Mouse (Mus musculus): ENCODE measurements around the gene Mknk2. TPM values are rescaled to one million over a fixed set of nuclear protein-coding genes. Genes with fewer than 3 reads are reported as not detected.

The Mknk2 gene
- total and polyA plus RNA-seq, 2 experiments: 87.0 to 88.6 TPM

GRCm38 (mm10) chr10:80619465-80620244 lies 58.3 kb downstream of the Mknk2 start:
- Histone ChIP-seq H3K79me2 (ENCODE audit: control insufficient read depth, insufficient read depth, low read length) (peaks cover 20% of the 10 kb centered on the region), H3K27me3 (ENCODE audit: control insufficient read depth, insufficient read depth, low read length) (no peaks in the 10 kb centered on the region), H3K4me3 (ENCODE audit: insufficient read depth, low read depth, low read length) (no peak overlapping the region), H3K4me1 (ENCODE audit: control insufficient read depth, insufficient read depth, low read length) (peaks cover 16% of the 10 kb centered on the region), H3K36me3 (ENCODE audit: control insufficient read depth, insufficient read depth, low read length) (no peaks in the 10 kb centered on the region), H3K27ac (replicated peaks; ENCODE audit: insufficient read depth, low read depth, low read length) (peak overlapping the region; percentile 87), H3K9ac (ENCODE audit: low read depth, low read length) (no peak overlapping the region)
- peak; percentile 98 for DNase-seq (ENCODE audit: extremely low read depth, low read depth, low spot score)
- WGBS: 26% methylated on average over 8 of the region's 8 CpGs
- TF ChIP-seq CTCF (IDR thresholded peaks at IDR 0.05; ENCODE audit: low read depth, low read length): no peak
- TF ChIP-seq POLR2A (IDR thresholded peaks at IDR 0.05; ENCODE audit: extremely low read depth, insufficient read depth, low read length): no peak

GRCm38 (mm10) chr10:80618181-80618580 lies 59.7 kb downstream of the Mknk2 start:
- TF ChIP-seq CTCF (IDR thresholded peaks at IDR 0.05; ENCODE audit: low read depth, low read length): no peak
- no peak for TF ChIP-seq POLR2A (IDR thresholded peaks at IDR 0.05; ENCODE audit: extremely low read depth, insufficient read depth, low read length)
- no peak for DNase-seq (ENCODE audit: extremely low read depth, low read depth, low spot score)
- Histone ChIP-seq H3K36me3 (ENCODE audit: control insufficient read depth, insufficient read depth, low read length) (no peaks in the 10 kb centered on the region), H3K4me3 (ENCODE audit: insufficient read depth, low read depth, low read length) (no peak overlapping the region), H3K4me1 (ENCODE audit: control insufficient read depth, insufficient read depth, low read length) (peaks cover 13% of the 10 kb centered on the region; the same call in 1 of the 2 replicates), H3K27ac (replicated peaks; ENCODE audit: insufficient read depth, low read depth, low read length) (peak overlapping the region; percentile 39; the same call in 1 of the 2 replicates), H3K9ac (ENCODE audit: low read depth, low read length) (no peak overlapping the region), H3K27me3 (ENCODE audit: control insufficient read depth, insufficient read depth, low read length) (no peaks in the 10 kb centered on the region), H3K79me2 (ENCODE audit: control insufficient read depth, insufficient read depth, low read length) (peaks cover 6% of the 10 kb centered on the region; the same call in 1 of the 2 replicates)
- WGBS: 72% methylated on average over 9 of the region's 9 CpGs

Other genes starting within 250 kb of the Mknk2 start
- 6.4 and 9.9 TPM in 2 replicates for gene Tcf3, start 244.5 kb downstream of the Mknk2 start, total RNA-seq (2014; rRNA removed)
- 19.6 and 20.2 TPM in 2 replicates for gene Tcf3, start 244.5 kb downstream of the Mknk2 start, polyA plus RNA-seq (2012; rRNA removed)
- not detected in 2 replicates for gene Onecut3, start 183.3 kb downstream of the Mknk2 start, total RNA-seq (2014; rRNA removed)
- gene Onecut3, start 183.3 kb downstream of the Mknk2 start, polyA plus RNA-seq (2012; rRNA removed): not detected in 2 replicates
- not detected in 2 replicates for gene Atp8b3, start 139.0 kb downstream of the Mknk2 start, total RNA-seq (2014; rRNA removed)
- 0.04 TPM in 1 of 2 replicates, not detected in the other for gene Atp8b3, start 139.0 kb downstream of the Mknk2 start, polyA plus RNA-seq (2012; rRNA removed)
- gene Rexo1, start 116.6 kb downstream of the Mknk2 start, total RNA-seq (2014; rRNA removed): 4.4 and 5.5 TPM in 2 replicates
- 28.1 and 36.8 TPM in 2 replicates for gene Rexo1, start 116.6 kb downstream of the Mknk2 start, polyA plus RNA-seq (2012; rRNA removed)
- 0.74 and 1.3 TPM in 2 replicates for gene Klf16, start 100.8 kb downstream of the Mknk2 start, total RNA-seq (2014; rRNA removed)
- gene Klf16, start 100.8 kb downstream of the Mknk2 start, polyA plus RNA-seq (2012; rRNA removed): 4.2 and 5.5 TPM in 2 replicates
- gene Abhd17a, start 87.8 kb downstream of the Mknk2 start, total RNA-seq (2014; rRNA removed): 45.7 and 59.3 TPM in 2 replicates
- 194 and 205 TPM in 2 replicates for gene Abhd17a, start 87.8 kb downstream of the Mknk2 start, polyA plus RNA-seq (2012; rRNA removed)
- 7.6 and 11.4 TPM in 2 replicates for gene Scamp4, start 75.2 kb downstream of the Mknk2 start, total RNA-seq (2014; rRNA removed)
- gene Scamp4, start 75.2 kb downstream of the Mknk2 start, polyA plus RNA-seq (2012; rRNA removed): 61.2 and 63.2 TPM in 2 replicates
- gene Adat3, start 75.2 kb downstream of the Mknk2 start, total RNA-seq (2014; rRNA removed): 0.28 and 1.4 TPM in 2 replicates
- gene Adat3, start 75.2 kb downstream of the Mknk2 start, polyA plus RNA-seq (2012; rRNA removed): 3.3 and 5.5 TPM in 2 replicates
- 0.28 and 0.34 TPM in 2 replicates for gene Gm49322, start 72.1 kb downstream of the Mknk2 start, total RNA-seq (2014; rRNA removed)
- gene Gm49322, start 72.1 kb downstream of the Mknk2 start, polyA plus RNA-seq (2012; rRNA removed): 0.54 and 0.70 TPM in 2 replicates
- 54.4 and 56.1 TPM in 2 replicates for gene Csnk1g2, start 55.3 kb downstream of the Mknk2 start, total RNA-seq (2014; rRNA removed)
- 110 and 123 TPM in 2 replicates for gene Csnk1g2, start 55.3 kb downstream of the Mknk2 start, polyA plus RNA-seq (2012; rRNA removed)
- gene Btbd2, start 21.0 kb downstream of the Mknk2 start, total RNA-seq (2014; rRNA removed): 16.2 and 19.7 TPM in 2 replicates
- 36.1 and 36.8 TPM in 2 replicates for gene Btbd2, start 21.0 kb downstream of the Mknk2 start, polyA plus RNA-seq (2012; rRNA removed)
- gene Mob3a, start 23.9 kb upstream of the Mknk2 start, total RNA-seq (2014; rRNA removed): 3.5 and 5.2 TPM in 2 replicates
- 6.1 TPM in 2 replicates for gene Mob3a, start 23.9 kb upstream of the Mknk2 start, polyA plus RNA-seq (2012; rRNA removed)
- 17.2 and 18.3 TPM in 2 replicates for gene Izumo4, start 24.1 kb upstream of the Mknk2 start, total RNA-seq (2014; rRNA removed)
- gene Izumo4, start 24.1 kb upstream of the Mknk2 start, polyA plus RNA-seq (2012; rRNA removed): 42.5 and 49.7 TPM in 2 replicates
- 22.3 and 35.2 TPM in 2 replicates for gene Ap3d1, start 64.2 kb upstream of the Mknk2 start, total RNA-seq (2014; rRNA removed)
- gene Ap3d1, start 64.2 kb upstream of the Mknk2 start, polyA plus RNA-seq (2012; rRNA removed): 38.1 and 49.2 TPM in 2 replicates
- 2.4 and 3.6 TPM in 2 replicates for gene Dot1l, start 77.1 kb upstream of the Mknk2 start, total RNA-seq (2014; rRNA removed)
- 13.0 and 14.8 TPM in 2 replicates for gene Dot1l, start 77.1 kb upstream of the Mknk2 start, polyA plus RNA-seq (2012; rRNA removed)
- 6.7 and 8.6 TPM in 2 replicates for gene Sf3a2, start 120.1 kb upstream of the Mknk2 start, total RNA-seq (2014; rRNA removed)
- gene Sf3a2, start 120.1 kb upstream of the Mknk2 start, polyA plus RNA-seq (2012; rRNA removed): 12.7 and 17.8 TPM in 2 replicates
- gene Plekhj1, start 120.5 kb upstream of the Mknk2 start, total RNA-seq (2014; rRNA removed): 16.0 and 17.4 TPM in 2 replicates
- gene Plekhj1, start 120.5 kb upstream of the Mknk2 start, polyA plus RNA-seq (2012; rRNA removed): 29.4 and 42.2 TPM in 2 replicates
- 0.13 and 0.18 TPM in 2 replicates for gene Amh, start 127.1 kb upstream of the Mknk2 start, total RNA-seq (2014; rRNA removed)
- 0.09 and 0.21 TPM in 2 replicates for gene Amh, start 127.1 kb upstream of the Mknk2 start, polyA plus RNA-seq (2012; rRNA removed)
- gene Jsrp1, start 135.4 kb upstream of the Mknk2 start, total RNA-seq (2014; rRNA removed): not detected in 2 replicates
- not detected in 2 replicates for gene Jsrp1, start 135.4 kb upstream of the Mknk2 start, polyA plus RNA-seq (2012; rRNA removed)
- gene Oaz1, start 148.5 kb upstream of the Mknk2 start, total RNA-seq (2014; rRNA removed): 527 and 614 TPM in 2 replicates
- gene Oaz1, start 148.5 kb upstream of the Mknk2 start, polyA plus RNA-seq (2012; rRNA removed): 1,187 and 1,294 TPM in 2 replicates
- not detected in 2 replicates for gene Lingo3, start 165.9 kb upstream of the Mknk2 start, total RNA-seq (2014; rRNA removed)
- 0.05 TPM in 1 of 2 replicates, not detected in the other for gene Lingo3, start 165.9 kb upstream of the Mknk2 start, polyA plus RNA-seq (2012; rRNA removed)
- gene Lsm7, start 177.1 kb upstream of the Mknk2 start, total RNA-seq (2014; rRNA removed): 61.3 and 61.6 TPM in 2 replicates
- gene Lsm7, start 177.1 kb upstream of the Mknk2 start, polyA plus RNA-seq (2012; rRNA removed): 62.1 and 75.1 TPM in 2 replicates
- gene Sppl2b, start 177.2 kb upstream of the Mknk2 start, total RNA-seq (2014; rRNA removed): 6.5 and 10.4 TPM in 2 replicates
- 40.1 and 40.5 TPM in 2 replicates for gene Sppl2b, start 177.2 kb upstream of the Mknk2 start, polyA plus RNA-seq (2012; rRNA removed)
- under 0.01 and 0.09 TPM in 2 replicates for gene Tmprss9, start 193.7 kb upstream of the Mknk2 start, total RNA-seq (2014; rRNA removed)
- 0.04 and 0.05 TPM in 2 replicates for gene Tmprss9, start 193.7 kb upstream of the Mknk2 start, polyA plus RNA-seq (2012; rRNA removed)
- 79.9 and 87.7 TPM in 2 replicates for gene Timm13, start 222.9 kb upstream of the Mknk2 start, total RNA-seq (2014; rRNA removed)
- 369 and 388 TPM in 2 replicates for gene Timm13, start 222.9 kb upstream of the Mknk2 start, polyA plus RNA-seq (2012; rRNA removed)
- gene Lmnb2, start 240.1 kb upstream of the Mknk2 start, total RNA-seq (2014; rRNA removed): 3.2 and 3.3 TPM in 2 replicates
- 5.5 and 6.6 TPM in 2 replicates for gene Lmnb2, start 240.1 kb upstream of the Mknk2 start, polyA plus RNA-seq (2012; rRNA removed)

Data from liver, adult 2 months (tissue).